Mouse (Mus musculus) CH12.LX (cell line): ENCODE results near the gene Sgcg.

Experiments used
- CTCF ChIP-seq, 2 experiments: IDR thresholded peaks in 1 of 2; conservative IDR thresholded peaks in 1 of 2; 2 replicates each; pipeline ENCODE4 v1.5.1; 2011 to 2012; ENCODE audit warnings: low read depth in 2 of 2, low read length in 2 of 2, improper control_type of control experiment in 1 of 2, inconsistent platforms in 1 of 2, mild to moderate bottlenecking in 1 of 2, moderate library complexity in 1 of 2
- HCFC1 ChIP-seq: IDR thresholded peaks from 2 replicates; pipeline ENCODE4 v1.6.1; 2012; ENCODE audit warnings: low read depth, mild to moderate bottlenecking, inconsistent platforms, low read length, improper control_type of control experiment
- MAFK ChIP-seq: IDR thresholded peaks from 2 replicates; pipeline ENCODE4 v1.6.1; 2011; ENCODE audit warnings: low read length, improper control_type of control experiment; ENCODE audit not compliant: insufficient replicate concordance
- MAX ChIP-seq: IDR thresholded peaks from 2 replicates; pipeline ENCODE4 v1.6.1; 2011; ENCODE audit warnings: low read length, improper control_type of control experiment
- MEF2A ChIP-seq: IDR thresholded peaks from 2 replicates; pipeline ENCODE4 v1.6.1; 2014; ENCODE audit warnings: low read depth, mild to moderate bottlenecking, inconsistent platforms, low read length, improper control_type of control experiment, borderline replicate concordance
- NRF1 ChIP-seq: IDR thresholded peaks from 2 replicates; pipeline ENCODE4 v1.6.1; 2014; ENCODE audit warnings: low read depth, mild to moderate bottlenecking, inconsistent platforms, low read length, improper control_type of control experiment, moderate library complexity
- POLR2A ChIP-seq: IDR thresholded peaks from 2 replicates; pipeline ENCODE4 v1.6.1; 2011; ENCODE audit warnings: low read depth, mild to moderate bottlenecking, improper control_type of control experiment, low read length
- USF2 ChIP-seq: conservative IDR thresholded peaks from 2 replicates; pipeline ENCODE4 v1.6.1; 2011; ENCODE audit warnings: low read depth, low read length, improper control_type of control experiment
- ZC3H11A ChIP-seq: IDR thresholded peaks from 2 replicates; pipeline ENCODE4 v1.6.1; 2012; ENCODE audit warnings: low read depth, mild to moderate bottlenecking, inconsistent platforms, low read length, improper control_type of control experiment
- ZMIZ1 ChIP-seq: IDR thresholded peaks from 2 replicates; pipeline ENCODE4 v1.6.1; 2012; ENCODE audit warnings: low read depth, mild to moderate bottlenecking, inconsistent platforms, low read length, improper control_type of control experiment
- ZNF384 ChIP-seq: IDR thresholded peaks from 2 replicates; pipeline ENCODE4 v1.6.1; 2012; ENCODE audit warnings: low read depth, low read length, improper control_type of control experiment, inconsistent platforms

DNA sequence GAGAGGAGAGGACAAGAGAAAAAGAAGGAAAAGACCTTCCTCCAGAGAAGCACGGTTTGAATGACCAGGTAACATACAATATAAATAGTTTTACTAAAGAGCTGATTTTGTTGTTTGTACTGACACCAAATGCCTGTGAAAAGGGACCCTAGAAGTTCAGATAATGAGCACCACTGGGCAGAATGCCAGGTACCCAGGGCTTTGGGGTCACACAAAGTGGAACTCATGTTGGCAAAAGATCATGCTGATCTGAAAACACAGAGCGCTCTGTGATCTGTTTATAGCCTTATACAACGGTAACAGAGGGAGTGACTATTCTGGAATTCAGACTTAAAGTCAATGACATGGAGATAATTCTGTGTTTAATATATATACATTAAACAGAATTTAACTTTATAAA is 11.8 kb downstream of the Sgcg start:
- TF ChIP-seq USF2 (no peak), POLR2A (no peak), ZC3H11A (no peak), ZMIZ1 (no peak), HCFC1 (no peak), MEF2A (no peak), CTCF (conservative IDR thresholded peaks at IDR 0.05 in 1 of 2, IDR thresholded peaks at IDR 0.05 in 1 of 2; ENCODE audit: low read depth in 2 of 2, low read length in 2 of 2) (no peak), NRF1 (no peak), MAX (no peak), MAFK (no peak), ZNF384 (no peak)
